Mouse (Mus musculus): Measurements from ENCODE around the gene Ctf2. TPM values are rescaled to one million over a fixed set of nuclear protein-coding genes. Genes with fewer than 3 reads are reported as not detected.

Gene Ctf2
- polyA plus RNA-seq, 1 experiment from 2014 or later: 0.08 TPM

DNA sequence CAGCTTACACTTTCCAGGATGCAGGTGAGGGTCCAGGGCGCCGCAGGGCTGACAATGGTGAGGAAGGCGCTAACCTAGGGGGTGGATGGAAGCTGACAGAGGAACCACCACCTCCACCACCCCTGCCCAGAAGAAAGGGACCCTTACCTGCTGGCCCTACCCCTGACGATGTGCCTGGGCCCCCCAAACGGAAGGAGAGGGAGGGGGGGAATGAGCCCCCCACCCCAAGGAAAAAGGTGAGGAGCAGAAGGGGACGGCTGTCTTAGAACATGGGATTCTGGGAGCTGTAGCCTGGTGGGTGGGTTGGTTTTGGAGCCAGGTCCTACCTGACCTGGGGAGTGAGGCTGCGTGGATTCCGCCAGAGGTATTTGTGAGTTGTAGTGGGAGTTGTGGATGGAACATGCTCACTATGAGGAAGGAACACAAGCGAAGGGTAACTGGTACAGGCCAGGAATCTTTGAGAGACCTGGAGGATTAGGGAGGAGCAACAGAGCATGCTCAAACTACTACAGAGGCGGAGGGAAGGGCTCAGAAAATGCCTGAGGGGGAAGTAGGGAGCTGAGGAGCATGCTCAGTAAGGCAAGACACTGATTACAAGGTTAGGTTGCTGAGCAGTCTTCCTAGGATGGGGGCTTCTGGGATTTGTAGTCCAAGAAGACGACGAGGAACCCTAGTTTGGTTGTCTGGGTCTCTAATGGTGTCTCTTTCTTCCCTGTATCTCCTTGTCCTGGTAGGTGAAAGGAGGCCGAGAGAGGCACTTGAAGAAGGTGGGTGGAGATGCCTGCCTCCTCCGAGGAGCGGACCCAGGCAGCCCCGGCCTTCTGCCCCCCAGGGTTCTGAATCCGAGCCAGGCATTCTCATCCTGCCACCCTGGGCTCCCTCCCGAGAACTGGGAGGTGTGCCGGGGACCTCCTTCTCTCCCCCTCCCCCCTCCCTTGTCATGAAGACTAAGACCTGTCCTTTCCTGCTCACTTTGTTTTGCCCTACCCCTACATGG, 18.5 kb upstream of the Ctf2 start:
- H3K4me3 ChIP-seq (ENCODE audit: low read depth, low read length): no peak overlapping the region
- H3K9me3 ChIP-seq (ENCODE audit: low read length): no peaks in the 10 kb centered on the region
- no peak for ATAC-seq
- no peak overlapping the region for H3K4me2 ChIP-seq (replicated peaks; ENCODE audit: low read depth, low read length)
- H3K9ac ChIP-seq (replicated peaks; ENCODE audit: low read depth): no peak overlapping the region
- no peaks in the 10 kb centered on the region; the same call in 1 of the 2 replicates for H3K36me3 ChIP-seq (ENCODE audit: insufficient read depth, low read length)
- 81% methylated on average over 17 of the region's 19 CpGs for WGBS
- peak; percentile 84 for DNase-seq (ENCODE audit: low spot score)
- H3K27ac ChIP-seq (ENCODE audit: low read length): no peak overlapping the region
- no peaks in the 10 kb centered on the region for H3K27me3 ChIP-seq (replicated peaks; ENCODE audit: insufficient read depth, low read length)
- TF ChIP-seq CTCF (IDR thresholded peaks at IDR 0.05) (no peak), EP300 (IDR thresholded peaks at IDR 0.05) (no peak)
- H3K4me1 ChIP-seq (ENCODE audit: insufficient read depth, low read depth, low read length): no peaks in the 10 kb centered on the region

DNA sequence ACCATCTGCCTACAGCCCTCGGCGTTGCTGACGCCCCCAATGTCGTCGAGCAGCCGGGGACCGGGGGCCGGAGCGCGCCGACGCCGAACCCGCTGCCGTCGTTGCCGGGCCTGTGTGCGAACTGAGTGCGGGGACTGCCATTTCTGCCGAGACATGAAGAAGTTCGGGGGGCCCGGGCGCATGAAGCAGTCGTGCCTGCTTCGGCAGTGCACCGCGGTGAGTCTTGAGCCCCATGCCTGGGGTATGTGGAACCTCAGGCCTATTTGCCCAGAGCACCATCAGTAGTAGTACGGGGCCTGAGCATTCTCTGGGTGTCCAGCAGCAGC, 16.2 kb upstream of the Ctf2 start:
- Histone ChIP-seq H3K27me3 (replicated peaks; ENCODE audit: insufficient read depth, low read length) (no peaks in the 10 kb centered on the region), H3K27ac (ENCODE audit: low read length) (no peak overlapping the region), H3K36me3 (ENCODE audit: insufficient read depth, low read length) (no peaks in the 10 kb centered on the region; the same call in 1 of the 2 replicates), H3K4me2 (replicated peaks; ENCODE audit: low read depth, low read length) (no peak overlapping the region), H3K4me3 (ENCODE audit: low read depth, low read length) (no peak overlapping the region), H3K9me3 (ENCODE audit: low read length) (no peaks in the 10 kb centered on the region), H3K4me1 (ENCODE audit: insufficient read depth, low read depth, low read length) (no peaks in the 10 kb centered on the region), H3K9ac (replicated peaks; ENCODE audit: low read depth) (no peak overlapping the region)
- DNase-seq (ENCODE audit: low spot score) (no peak), ATAC-seq (no peak)
- TF ChIP-seq CTCF (IDR thresholded peaks at IDR 0.05) (no peak), EP300 (IDR thresholded peaks at IDR 0.05) (no peak)
- 93% methylated on average over 28 of the region's 28 CpGs for WGBS

DNA sequence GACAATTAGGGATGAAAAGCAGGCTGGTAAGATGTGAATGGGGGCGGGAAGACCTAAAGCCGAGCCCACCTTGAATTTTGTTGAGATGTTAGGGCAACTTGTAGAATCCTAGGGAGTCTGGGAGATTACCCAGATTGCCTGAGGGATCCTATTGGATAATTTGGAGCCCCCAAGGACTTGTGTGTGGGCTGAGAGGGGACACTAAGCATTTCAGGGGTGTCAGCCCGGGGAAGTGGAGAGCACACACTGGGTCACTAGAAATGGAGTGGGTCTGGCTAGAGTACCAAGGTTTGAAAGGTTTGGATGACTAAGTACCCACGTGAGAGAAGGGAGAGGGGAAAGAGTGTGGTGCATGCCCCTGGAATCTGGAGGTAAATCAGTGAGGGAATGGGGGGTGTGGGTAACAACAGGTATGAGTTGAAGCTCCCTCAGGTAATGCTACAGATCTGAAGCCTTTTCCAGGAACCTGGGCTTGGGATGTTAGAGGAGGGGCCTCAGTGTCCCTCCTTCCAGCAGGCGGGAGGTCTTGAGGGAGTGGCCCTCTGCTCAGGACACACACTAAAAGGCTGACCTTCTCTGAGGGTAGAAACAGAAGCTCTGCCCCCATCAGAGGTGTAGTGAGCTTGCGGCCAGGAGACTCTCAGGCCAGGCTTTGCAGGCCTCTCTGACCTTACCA, 15.7 kb upstream of the Ctf2 start:
- no peak overlapping the region for H3K9ac ChIP-seq (replicated peaks; ENCODE audit: low read depth)
- peak overlapping the region; percentile 59; the same call in 1 of the 2 replicates for H3K4me3 ChIP-seq (ENCODE audit: low read depth, low read length)
- H3K4me1 ChIP-seq (ENCODE audit: insufficient read depth, low read depth, low read length): no peaks in the 10 kb centered on the region
- no peak for TF ChIP-seq CTCF (IDR thresholded peaks at IDR 0.05)
- no peaks in the 10 kb centered on the region; the same call in 1 of the 2 replicates for H3K36me3 ChIP-seq (ENCODE audit: insufficient read depth, low read length)
- WGBS: 33% methylated on average over 6 of the region's 6 CpGs
- H3K4me2 ChIP-seq (replicated peaks; ENCODE audit: low read depth, low read length): peak overlapping the region; percentile 98; the same call in 1 of the 2 replicates
- no peak overlapping the region for H3K27ac ChIP-seq (ENCODE audit: low read length)
- H3K9me3 ChIP-seq (ENCODE audit: low read length): no peaks in the 10 kb centered on the region
- no peak for DNase-seq (ENCODE audit: low spot score)
- ATAC-seq: no peak
- H3K27me3 ChIP-seq (replicated peaks; ENCODE audit: insufficient read depth, low read length): no peaks in the 10 kb centered on the region

DNA sequence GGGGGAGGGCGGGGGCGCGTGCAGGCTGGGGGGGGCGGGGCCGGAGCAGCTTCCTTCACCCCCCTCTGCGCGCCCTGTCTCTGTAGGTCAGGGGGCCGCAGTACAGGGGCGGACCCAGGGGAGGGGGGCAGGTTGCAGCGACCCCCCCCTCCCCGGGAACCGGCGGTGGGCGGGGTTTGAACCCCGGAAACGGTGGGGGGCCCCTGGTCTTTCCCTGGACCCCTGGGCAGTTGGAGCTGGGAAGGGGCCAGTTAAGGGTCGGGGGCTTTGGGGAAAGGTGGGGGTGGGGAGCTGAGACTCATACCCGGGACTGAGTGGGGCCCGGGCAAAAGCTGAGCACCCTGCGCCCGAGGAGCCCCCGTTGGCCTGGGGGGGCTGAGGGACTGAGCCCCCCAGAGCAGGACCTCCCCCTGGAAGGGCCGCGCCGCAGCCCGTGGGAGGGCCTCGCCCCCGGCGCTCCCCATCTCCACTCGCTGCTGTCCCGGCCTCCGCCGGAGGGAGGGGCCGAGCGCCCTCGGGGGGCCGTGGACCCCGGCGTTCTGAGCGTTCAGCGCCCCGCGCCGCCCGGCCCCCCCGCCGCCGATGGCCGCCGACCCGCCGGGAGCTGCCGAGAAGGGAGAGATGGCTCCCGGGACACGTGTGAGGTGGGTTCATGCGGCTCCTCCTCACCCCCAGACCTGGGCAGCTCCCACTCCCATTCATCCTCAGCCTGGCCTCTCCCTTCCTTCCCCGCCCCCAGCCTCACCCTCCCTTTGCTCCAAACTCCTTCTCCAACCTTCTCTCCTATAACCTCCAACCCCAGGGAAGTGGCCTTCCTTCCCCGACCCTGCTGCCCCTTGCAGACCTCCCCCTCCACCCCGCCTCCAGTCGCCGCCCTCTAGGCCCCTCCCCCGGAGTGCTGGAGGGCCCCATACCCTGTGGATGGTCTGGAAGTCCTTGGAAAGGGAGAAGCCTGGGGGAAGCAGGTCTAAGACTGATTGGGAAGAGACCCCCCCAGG, 14.8 kb upstream of the Ctf2 start:
- Histone ChIP-seq H3K9me3 (ENCODE audit: low read length) (no peaks in the 10 kb centered on the region), H3K36me3 (ENCODE audit: insufficient read depth, low read length) (no peaks in the 10 kb centered on the region; the same call in 1 of the 2 replicates), H3K4me1 (ENCODE audit: insufficient read depth, low read depth, low read length) (no peaks in the 10 kb centered on the region), H3K4me3 (ENCODE audit: low read depth, low read length) (peak overlapping the region; percentile 59), H3K4me2 (replicated peaks; ENCODE audit: low read depth, low read length) (peak overlapping the region; percentile 98), H3K27me3 (replicated peaks; ENCODE audit: insufficient read depth, low read length) (no peaks in the 10 kb centered on the region), H3K9ac (replicated peaks; ENCODE audit: low read depth) (peak overlapping the region; percentile 43), H3K27ac (ENCODE audit: low read length) (peak overlapping the region; percentile 66; the same call in 1 of the 2 replicates)
- under 1% methylated on average over 22 of the region's 62 CpGs for WGBS
- ATAC-seq (no peak), DNase-seq (ENCODE audit: low spot score) (peak; percentile 35)
- TF ChIP-seq EP300 (IDR thresholded peaks at IDR 0.05) (no peak), CTCF (IDR thresholded peaks at IDR 0.05) (no peak)

DNA sequence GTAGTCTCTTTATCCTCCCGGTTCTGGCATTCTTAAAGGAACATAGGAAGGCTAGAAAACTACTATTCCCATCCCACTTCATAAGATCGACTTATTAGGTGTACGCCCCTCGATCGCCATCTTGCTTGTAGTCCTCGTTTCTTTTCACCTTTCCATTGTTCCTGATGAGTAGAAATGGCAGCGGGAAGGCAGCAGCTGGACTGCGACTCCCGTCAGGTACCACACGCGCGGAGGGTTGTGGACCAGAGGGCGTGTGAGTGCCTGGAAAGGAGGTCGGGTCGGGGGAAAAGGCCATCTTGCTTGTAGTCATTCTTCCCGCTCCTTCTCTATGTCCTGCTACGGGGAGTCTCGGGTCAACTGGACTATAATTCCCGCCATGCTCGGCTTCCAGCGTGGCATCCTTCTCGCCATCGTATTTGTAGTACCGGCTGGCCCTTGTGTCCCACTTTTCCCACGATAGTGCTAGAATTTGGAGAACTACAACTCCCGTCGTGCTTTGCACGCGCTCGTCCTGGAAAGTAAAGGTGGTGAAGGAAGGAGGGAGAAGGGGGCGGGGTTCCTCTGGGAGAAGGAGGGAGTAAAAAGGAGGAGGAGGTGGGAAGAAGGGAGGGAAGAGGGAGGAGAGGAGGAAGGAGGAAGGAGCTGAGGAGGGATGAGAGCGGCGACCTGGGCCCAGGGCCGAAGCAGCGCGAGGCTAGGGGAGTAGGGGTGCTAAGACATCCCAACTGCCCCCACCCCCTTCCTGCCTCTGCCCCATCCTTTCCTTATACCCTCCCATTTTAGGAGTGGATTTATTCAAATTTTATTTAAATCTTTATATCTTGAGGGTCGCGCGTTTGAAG, 13.9 kb upstream of the Ctf2 start:
- H3K4me2 ChIP-seq (replicated peaks; ENCODE audit: low read depth, low read length): peak overlapping the region; percentile 98

More for the DNA sequence above, 13.9 kb upstream of the Ctf2 start:
- ATAC-seq: peak; percentile 92
- peak overlapping the region; percentile 59 for H3K4me3 ChIP-seq (ENCODE audit: low read depth, low read length)
- H3K9ac ChIP-seq (replicated peaks; ENCODE audit: low read depth): peak overlapping the region; percentile 43
- H3K4me1 ChIP-seq (ENCODE audit: insufficient read depth, low read depth, low read length): no peaks in the 10 kb centered on the region
- TF ChIP-seq EP300 (IDR thresholded peaks at IDR 0.05): peak; percentile 57; the same call in 1 of the 2 replicates
- TF ChIP-seq CTCF (IDR thresholded peaks at IDR 0.05): no peak; the same call in 1 of the 2 replicates
- DNase-seq (ENCODE audit: low spot score): peak; percentile 100
- no peaks in the 10 kb centered on the region for H3K9me3 ChIP-seq (ENCODE audit: low read length)
- no peaks in the 10 kb centered on the region; the same call in 1 of the 2 replicates for H3K36me3 ChIP-seq (ENCODE audit: insufficient read depth, low read length)
- WGBS: under 1% methylated on average over 38 of the region's 39 CpGs
- H3K27ac ChIP-seq (ENCODE audit: low read length): peak overlapping the region; percentile 66
- no peaks in the 10 kb centered on the region for H3K27me3 ChIP-seq (replicated peaks; ENCODE audit: insufficient read depth, low read length)

All from lung, postnatal 0 days (tissue).